Mouse (Mus musculus): Measurements from ENCODE around the gene Ank2. TPM values are rescaled to one million over a fixed set of nuclear protein-coding genes. Genes with fewer than 3 reads are reported as not detected.

Ank2 gene
- total RNA-seq, 2 experiments from 2014 or later = 847 to 969 TPM

DNA sequence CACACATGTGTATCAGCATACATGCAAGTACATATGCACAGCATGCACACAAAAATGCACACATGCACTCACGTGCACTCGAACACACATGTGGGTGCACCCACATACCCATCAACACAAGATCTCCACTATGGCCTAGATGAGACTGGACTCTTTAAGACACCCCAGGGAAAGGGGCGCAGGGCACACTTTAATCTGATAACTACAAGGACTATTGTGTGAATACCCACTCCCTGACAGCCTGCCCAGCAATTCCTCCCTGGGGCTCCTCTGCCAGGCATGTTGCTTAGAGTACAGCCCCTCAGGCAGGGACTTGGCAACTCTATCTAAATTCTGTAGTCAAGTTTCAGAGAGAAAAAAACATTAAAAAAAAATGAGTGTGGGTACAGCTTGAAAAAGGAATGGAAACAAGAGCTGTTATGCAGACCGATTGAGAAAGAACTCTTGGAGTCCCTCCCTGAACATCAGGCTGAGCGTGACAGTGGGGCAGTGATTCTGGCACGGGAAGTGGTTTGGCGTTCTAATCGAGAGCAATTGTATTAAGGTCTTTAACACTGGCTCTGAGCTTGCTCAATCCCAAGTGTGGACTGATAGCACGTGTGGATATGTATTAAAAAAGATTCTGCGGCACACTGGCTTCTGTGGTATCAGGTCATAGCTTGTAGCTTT is 580.2 kb downstream of the Ank2 start:
- intact Hi-C loops (cut with DNase I) = no loop called here
- DNase-seq (ENCODE audit: low spot score in 2 of 2) = no peak

DNA sequence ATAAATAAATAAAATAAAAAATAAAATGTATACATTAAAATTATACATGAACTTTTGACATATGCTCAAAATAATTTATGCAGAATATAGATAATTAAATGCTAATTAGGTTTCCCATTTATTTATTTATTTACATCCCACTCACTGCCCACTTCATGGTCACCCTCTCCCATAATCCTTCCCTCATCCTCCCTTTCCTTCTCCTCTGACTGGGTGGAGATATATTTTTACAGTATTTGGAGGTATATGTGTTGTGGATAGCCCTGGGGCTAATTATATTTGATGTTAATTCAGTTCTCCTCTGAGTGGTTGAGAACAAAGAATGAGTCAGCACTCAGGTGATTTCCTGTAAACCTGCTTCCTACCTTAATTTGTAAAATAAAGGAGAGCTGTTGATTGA is 582.8 kb downstream of the Ank2 start:
- intact Hi-C loops (cut with DNase I) = no loop called here

DNA sequence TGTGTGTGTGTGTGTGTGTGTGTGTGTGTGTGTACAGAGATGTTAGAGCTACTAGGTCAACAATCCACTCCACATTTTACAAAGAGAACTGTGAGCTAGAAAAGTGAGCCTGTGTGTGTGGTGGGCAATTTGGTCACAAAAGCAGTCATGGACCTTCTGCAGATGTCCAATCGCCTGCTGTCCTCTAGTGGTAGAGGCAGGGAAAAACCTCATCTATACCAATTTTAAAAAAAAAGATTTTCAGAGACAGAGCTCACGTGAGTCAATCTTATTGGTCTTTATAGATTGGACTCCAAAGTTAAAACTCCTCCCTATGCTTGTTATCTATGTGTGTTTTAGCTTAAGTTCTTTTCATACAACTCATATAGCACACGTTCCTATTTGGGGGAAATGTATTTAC is 595.6 kb downstream of the Ank2 start:
- intact Hi-C loops (cut with DNase I) = loop anchor here (5.0 kb wide), 3 partner anchors 306 to 1051 kb away; partner anchors contain the start of gene Camk2d
- DNase-seq (ENCODE audit: low spot score in 2 of 2) = no peak

More for the DNA sequence above, 582.8 kb downstream of the Ank2 start:
- DNase-seq (ENCODE audit: low spot score in 2 of 2) = no peak

DNA sequence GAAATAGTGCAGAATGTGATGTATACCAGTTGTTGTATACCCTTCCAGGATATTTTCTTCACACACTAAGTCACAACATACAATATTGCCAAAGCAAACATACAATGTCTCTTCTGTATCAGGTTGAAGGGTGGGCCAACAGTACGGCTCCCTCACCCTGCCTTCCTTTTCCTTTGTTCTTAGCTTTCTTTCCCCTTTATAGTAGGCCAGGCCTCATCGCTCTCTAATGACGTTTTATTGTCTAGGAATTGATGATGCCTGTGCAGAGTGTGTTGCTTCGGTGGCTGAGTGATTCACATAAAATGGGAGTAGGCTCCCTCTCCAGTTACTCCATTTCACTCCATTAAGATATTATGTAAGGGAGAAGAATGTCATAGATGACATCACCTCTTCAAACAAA is 612.5 kb downstream of the Ank2 start:
- intact Hi-C loops (cut with DNase I) = no loop called here
- DNase-seq (ENCODE audit: low spot score in 2 of 2) = no peak

DNA sequence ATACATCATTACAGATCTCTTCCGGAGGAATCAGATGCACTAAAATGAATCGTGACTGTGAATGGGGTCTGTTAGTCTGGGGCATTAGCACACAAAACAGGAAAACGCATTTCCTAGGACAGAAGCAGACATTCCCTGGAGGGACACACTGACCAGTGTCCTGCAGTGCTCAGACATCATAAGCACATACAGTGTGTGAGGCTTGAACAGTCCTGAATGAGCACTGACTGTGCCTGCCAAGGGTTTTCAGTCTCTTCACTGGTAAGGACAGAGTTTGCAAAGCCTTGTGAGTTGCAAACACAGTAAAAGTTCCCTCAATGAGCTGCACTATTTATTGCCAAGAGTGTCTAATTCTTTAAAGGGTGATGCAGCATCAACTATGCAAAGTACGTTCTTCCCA is 613.1 kb downstream of the Ank2 start:
- no peak for DNase-seq (ENCODE audit: low spot score in 2 of 2)
- intact Hi-C loops (cut with DNase I) = no loop called here

DNA sequence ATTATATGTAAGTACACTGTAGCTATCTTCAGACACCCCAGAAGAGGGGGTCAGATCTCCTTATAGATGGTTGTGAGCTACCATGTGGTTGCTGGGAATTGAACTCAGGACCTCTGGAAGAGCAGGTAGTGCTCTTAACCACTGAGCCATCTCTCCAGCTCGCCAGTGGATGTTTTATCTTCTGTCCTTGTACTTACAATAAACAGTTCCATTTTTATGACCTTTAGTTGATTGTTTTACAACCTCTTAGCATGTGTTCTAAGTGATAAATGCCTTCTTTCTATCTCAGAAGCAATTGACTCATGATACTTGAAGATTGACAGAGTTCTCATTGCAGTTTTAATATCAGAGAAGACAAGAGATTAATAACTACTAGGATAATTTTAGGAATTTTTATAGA is 620.9 kb downstream of the Ank2 start:
- DNase-seq (ENCODE audit: low spot score in 2 of 2) = no peak
- intact Hi-C loops (cut with DNase I) = no loop called here

Small RNA genes within 50 kb of the gene (microRNA-seq; reads per million reads assigned to microRNA genes)
- gene Gm44494 (not detected), gene Mir302a (not detected), gene Mir302b (not detected), gene Mir302c (not detected), gene Mir302d (1.3 reads per million), gene Mir367 (not detected)

Other genes starting within 250 kb of the Ank2 start
- 10 to 100 TPM; 16.7 to 17.3 TPM for gene Larp7, start 54.0 kb upstream of the Ank2 start, total RNA-seq (2021)
- 1 to 10 TPM; 2.6 to 3.6 TPM for gene Zgrf1, start 54.1 kb upstream of the Ank2 start, total RNA-seq (2021)
- gene Neurog2, start 133.8 kb upstream of the Ank2 start, total RNA-seq (2021) = under 1 TPM; 0.34 to 0.79 TPM

All from left cerebral cortex, postnatal 36 days (tissue).